In the genomic region with DNA sequence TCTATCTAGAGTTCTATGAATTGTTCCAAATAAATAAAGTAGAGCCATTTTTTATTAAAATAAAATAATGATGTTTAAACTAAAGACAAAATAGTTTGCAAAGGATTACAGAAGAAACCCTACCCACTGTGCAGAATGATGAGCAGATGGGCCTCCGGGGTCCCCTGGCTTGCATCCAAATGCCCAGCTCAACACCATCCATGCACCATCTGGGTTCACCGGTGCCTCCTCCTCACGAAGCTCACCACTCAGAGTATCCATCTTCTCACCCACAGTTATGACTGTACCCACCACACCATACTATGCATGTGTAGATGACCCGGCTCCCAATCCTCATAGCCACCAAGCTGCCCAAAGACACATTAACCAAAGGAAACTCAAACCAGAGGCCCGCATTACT, we compare ENCODE assay signal across 20 mouse cellular contexts. TPM values are rescaled to one million over a fixed set of nuclear protein-coding genes. Genes with fewer than 3 reads are reported as not detected.
DNase-seq lines count a peak whose midpoint lies in the region; ATAC-seq and TF ChIP-seq lines count a peak whose summit lies in the region.
"Had no signal": no experiment of that assay in that cellular context is flagged by ENCODE, and none has a peak within 500 bp of the region (broad histone marks: within the 10 kb centered on the region; RNA-seq: fewer than 3 reads in every experiment).

No protein-coding gene starts in this region.

- H3K4me3 ChIP-seq in hindbrain, embryonic 16.5 days (ENCODE audit: low read length): no peak overlapping the region
- H3K4me3 ChIP-seq in hindbrain, embryonic 10.5 days: no peak overlapping the region
- H3K4me3 ChIP-seq: embryonic facial prominence, embryonic 10.5 days; forebrain, embryonic 13.5 days; heart, embryonic 10.5 days; kidney, embryonic 15.5 days; limb, embryonic 15.5 days; midbrain, embryonic 15.5 days; neural tube, embryonic 15.5 days had no signal

- no peaks in the 10 kb centered on the region for H3K9me3 ChIP-seq in hindbrain, embryonic 16.5 days (ENCODE audit: control insufficient read depth, low read length)
- no peaks in the 10 kb centered on the region for H3K9me3 ChIP-seq in hindbrain, embryonic 10.5 days
- H3K9me3 ChIP-seq: embryonic facial prominence, embryonic 10.5 days; forebrain, embryonic 13.5 days; heart, embryonic 10.5 days; kidney, embryonic 15.5 days; limb, embryonic 15.5 days; midbrain, embryonic 15.5 days; neural tube, embryonic 15.5 days had no signal

- no peaks in the 10 kb centered on the region for H3K27me3 ChIP-seq in hindbrain, embryonic 16.5 days (replicated peaks; ENCODE audit: control insufficient read depth, insufficient read depth, low read length)
- no peaks in the 10 kb centered on the region for H3K27me3 ChIP-seq in hindbrain, embryonic 10.5 days (ENCODE audit: insufficient read depth, poor library complexity, severe bottlenecking)
- H3K27me3 ChIP-seq: forebrain, embryonic 13.5 days; kidney, embryonic 15.5 days; limb, embryonic 15.5 days; midbrain, embryonic 15.5 days; neural tube, embryonic 15.5 days had no signal

- H3K4me2 ChIP-seq in hindbrain, embryonic 16.5 days (ENCODE audit: low read length): no peak overlapping the region
- H3K4me2 ChIP-seq: forebrain, embryonic 13.5 days; hindbrain, embryonic 14.5 days; kidney, embryonic 15.5 days; limb, embryonic 15.5 days; midbrain, embryonic 15.5 days; neural tube, embryonic 15.5 days had no signal

- TF ChIP-seq CTCF in brain, embryonic 14.5 days (IDR thresholded peaks at IDR 0.05; ENCODE audit: borderline replicate concordance, extremely low read depth, insufficient read depth, insufficient read length): no peak

- no peaks in the 10 kb centered on the region for H3K36me3 ChIP-seq in hindbrain, embryonic 16.5 days (ENCODE audit: control insufficient read depth, insufficient read depth, low read length)
- H3K36me3 ChIP-seq in hindbrain, embryonic 10.5 days: no peaks in the 10 kb centered on the region
- H3K36me3 ChIP-seq: embryonic facial prominence, embryonic 10.5 days; heart, embryonic 10.5 days; kidney, embryonic 15.5 days; limb, embryonic 15.5 days; midbrain, embryonic 15.5 days; neural tube, embryonic 15.5 days had no signal

- no peak overlapping the region for H3K9ac ChIP-seq in hindbrain, embryonic 16.5 days (ENCODE audit: low read depth, low read length)
- H3K9ac ChIP-seq: forebrain, embryonic 13.5 days; hindbrain, embryonic 14.5 days; kidney, embryonic 15.5 days; limb, embryonic 15.5 days; midbrain, embryonic 15.5 days; neural tube, embryonic 15.5 days had no signal

- ATAC-seq in hindbrain, embryonic 16.5 days: peak; percentile 63; the same call in 1 of the 2 replicates
- ATAC-seq: forebrain, embryonic 13.5 days; intestine, postnatal 0 days; midbrain, embryonic 15.5 days had no signal

- no peak for TF ChIP-seq POLR2A in brain, embryonic 14.5 days (IDR thresholded peaks at IDR 0.05; ENCODE audit: borderline replicate concordance, extremely low read depth, insufficient read depth, insufficient read length, poor library complexity, severe bottlenecking)

- DNase-seq in hindbrain, embryonic 10.5 days (ENCODE audit: low spot score): no peak
- DNase-seq in brain, adult 2 months (ENCODE audit: low read depth, low spot score): peak; percentile 70
- DNase-seq in brain, embryonic 14.5 days (ENCODE audit: low read depth): peak; percentile 42
- peak; percentile 69 for DNase-seq in cerebellum, adult 9-11 months
- no peak for DNase-seq in embryo, embryonic 11 days
- DNase-seq in right cerebral cortex, postnatal 36 days (ENCODE audit: low spot score in 2 of 2): no peak
- DNase-seq: adrenal gland, adult 2 months; kidney, postnatal 4 days; lung, postnatal 10 days; thymus, postnatal 14 days had no signal

- H3K27ac ChIP-seq in hindbrain, embryonic 16.5 days (ENCODE audit: low read depth, low read length): no peak overlapping the region
- H3K27ac ChIP-seq in hindbrain, embryonic 10.5 days: no peak overlapping the region
- H3K27ac ChIP-seq: embryonic facial prominence, embryonic 10.5 days; forebrain, embryonic 13.5 days; hindbrain, embryonic 14.5 days; kidney, embryonic 15.5 days; limb, embryonic 15.5 days; midbrain, embryonic 15.5 days; neural tube, embryonic 15.5 days had no signal

- 75% methylated on average over 5 of the region's 5 CpGs for WGBS in hindbrain, embryonic 16.5 days
- WGBS in hindbrain, embryonic 10.5 days: 93% methylated on average over 5 of the region's 5 CpGs

- no peaks in the 10 kb centered on the region for H3K4me1 ChIP-seq in hindbrain, embryonic 16.5 days (ENCODE audit: control insufficient read depth, insufficient read depth, low read depth, low read length)
- H3K4me1 ChIP-seq in hindbrain, embryonic 10.5 days (replicated peaks): no peaks in the 10 kb centered on the region
- H3K4me1 ChIP-seq: embryonic facial prominence, embryonic 10.5 days; forebrain, embryonic 13.5 days; kidney, embryonic 15.5 days; limb, embryonic 15.5 days; midbrain, embryonic 15.5 days; neural tube, embryonic 15.5 days had no signal

RNA-seq across cellular contexts. Expression of gene Adarb1, which starts 18.1 kb away (rescaled TPM):
- polyA plus RNA-seq in hindbrain, embryonic 16.5 days (2015; fragmentation: Nextera tagmentation; extraction: Ambion mirVana): 19.9 and 20.6 TPM in 2 replicates
- polyA plus RNA-seq in hindbrain, embryonic 10.5 days (2016; fragmentation: Nextera tagmentation; extraction: Ambion mirVana): 5.7 and 7.8 TPM in 2 replicates
- 18.0 and 22.4 TPM in 2 replicates for polyA plus RNA-seq in brain, embryonic 14.5 days (2012; rRNA removed)

Comparison
In these comparisons a context has a peak if more than half of its experiments do, and no peak if none do; other contexts are left out.
1. DNase-seq: peak in brain, adult 2 months (single experiment), brain, embryonic 14.5 days (single experiment) and cerebellum, adult 9-11 months (single experiment); none in hindbrain, embryonic 10.5 days (single experiment), embryo, embryonic 11 days (single experiment) and right cerebral cortex, postnatal 36 days (0 of 2).